Mouse (Mus musculus) limb, embryonic 15.5 days (tissue): Measurements from ENCODE around the gene Rabggtb. TPM values are rescaled to one million over a fixed set of nuclear protein-coding genes. Genes with fewer than 3 reads are reported as not detected.

Source experiments
- polyA plus RNA-seq: library from polyadenylated mRNA; unstranded; fragments of >200 nt; fragmentation: Nextera tagmentation; extraction: Ambion mirVana; gene quantifications from 2 replicates; pipeline ENCODE4 v1.2.1, GENCODE M21; 2015

Gene Rabggtb
- polyA plus RNA-seq, 1 experiment from 2014 or later: 49.6 TPM

Other genes with a start within 250 kb of the Rabggtb start
- gene St6galnac3, start 187.8 kb downstream of the Rabggtb start, polyA plus RNA-seq: 33.5 and 35.7 TPM in 2 replicates
- 1.4 and 1.9 TPM in 2 replicates for gene Asb17, start 68.8 kb downstream of the Rabggtb start, polyA plus RNA-seq
- gene Msh4, start 6.9 kb downstream of the Rabggtb start, polyA plus RNA-seq: 0.08 and 0.09 TPM in 2 replicates
- gene Acadm, start 31.6 kb upstream of the Rabggtb start, polyA plus RNA-seq: 68.9 and 83.0 TPM in 2 replicates
- 0.50 and 0.73 TPM in 2 replicates for gene Slc44a5, start 60.4 kb upstream of the Rabggtb start, polyA plus RNA-seq